Comparison of ENCODE assay signal across 12 mouse cellular contexts in the genomic region with DNA sequence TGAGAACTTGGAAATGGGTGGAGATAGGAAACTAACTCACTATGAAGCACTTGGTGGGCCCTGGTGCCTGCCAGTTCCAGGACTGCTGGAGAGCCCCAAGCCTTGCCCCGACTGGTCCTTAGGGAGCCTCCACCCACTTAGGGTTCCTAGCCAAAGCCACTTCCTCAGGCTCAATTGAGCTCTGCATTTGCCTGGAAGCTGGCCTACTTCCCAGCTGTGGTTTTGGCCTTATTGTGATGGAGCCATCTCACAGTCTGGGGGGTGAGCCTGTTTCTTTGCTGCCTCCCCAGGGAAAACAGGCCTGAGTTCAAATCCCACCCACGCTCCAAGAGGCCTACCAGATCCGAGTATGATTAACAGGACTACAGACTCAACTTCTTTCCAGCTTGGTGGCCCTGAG. TPM values are rescaled to one million over a fixed set of nuclear protein-coding genes. Genes with fewer than 3 reads are reported as not detected.
DNase-seq lines count a peak whose midpoint lies in the region; ATAC-seq lines count a peak whose summit lies in the region.
"Had no signal": no experiment of that assay in that cellular context is flagged by ENCODE, and none has a peak within 500 bp of the region (broad histone marks: within the 10 kb centered on the region; RNA-seq: fewer than 3 reads in every experiment).

No protein-coding gene starts in this region.

- no peak overlapping the region for H3K4me2 ChIP-seq in midbrain, embryonic 14.5 days (ENCODE audit: low read length)
- H3K4me2 ChIP-seq: embryonic facial prominence, embryonic 13.5 days; limb, embryonic 15.5 days; neural tube, embryonic 13.5 days had no signal

- peak; percentile 25; the same call in 1 of the 2 replicates for ATAC-seq in granulocyte monocyte progenitor cell, adult 5-6 weeks (replicated peaks; ENCODE audit: poor library complexity, severe bottlenecking)
- no peak for ATAC-seq in midbrain, embryonic 14.5 days (ENCODE audit: low FRiP score, low TSS enrichment)

- H3K4me1 ChIP-seq in midbrain, embryonic 14.5 days (ENCODE audit: control insufficient read depth, insufficient read depth, low read length), result no peaks in the 10 kb centered on the region
- H3K4me1 ChIP-seq: neural tube, embryonic 13.5 days had no signal

- no peaks in the 10 kb centered on the region; the same call in 1 of the 2 replicates for H3K9me3 ChIP-seq in midbrain, embryonic 14.5 days (ENCODE audit: control insufficient read depth, low read length)
- H3K9me3 ChIP-seq: limb, embryonic 15.5 days had no signal

- WGBS in midbrain, embryonic 14.5 days, result 86% methylated on average over 3 of the region's 3 CpGs

- no peak overlapping the region for H3K4me3 ChIP-seq in midbrain, embryonic 14.5 days (replicated peaks; ENCODE audit: low read depth, low read length)
- H3K4me3 ChIP-seq: embryonic facial prominence, embryonic 13.5 days; limb, embryonic 15.5 days; neural tube, embryonic 13.5 days had no signal

- no peaks in the 10 kb centered on the region for H3K36me3 ChIP-seq in midbrain, embryonic 14.5 days (ENCODE audit: control insufficient read depth, insufficient read depth, low read length)
- H3K36me3 ChIP-seq: embryonic facial prominence, embryonic 13.5 days; limb, embryonic 15.5 days; neural tube, embryonic 13.5 days had no signal

- DNase-seq in kidney, postnatal 14 days, result peak; percentile 57
- no peak for DNase-seq in kidney, adult 11 months
- peak; percentile 93 for DNase-seq in fat pad, adult 2 months (ENCODE audit: extremely low read depth, low read depth, low spot score)
- peak; percentile 59 for DNase-seq in lung, postnatal 14 days
- DNase-seq in midbrain, embryonic 14.5 days, result no peak
- DNase-seq in cerebellum, postnatal 4 days (ENCODE audit: low spot score in 2 of 2), result no peak
- DNase-seq: cerebellum, adult 11 months; thymus, postnatal 14 days had no signal

- no peak overlapping the region for H3K9ac ChIP-seq in midbrain, embryonic 14.5 days (replicated peaks; ENCODE audit: low read length)
- H3K9ac ChIP-seq: embryonic facial prominence, embryonic 13.5 days; limb, embryonic 15.5 days; neural tube, embryonic 13.5 days had no signal

- H3K27me3 ChIP-seq in midbrain, embryonic 14.5 days (ENCODE audit: control insufficient read depth, insufficient read depth, low read length), result no peaks in the 10 kb centered on the region
- H3K27me3 ChIP-seq: embryonic facial prominence, embryonic 13.5 days; limb, embryonic 15.5 days; neural tube, embryonic 13.5 days had no signal

- no peak overlapping the region for H3K27ac ChIP-seq in midbrain, embryonic 14.5 days (replicated peaks; ENCODE audit: low read depth, low read length)
- H3K27ac ChIP-seq: embryonic facial prominence, embryonic 13.5 days; limb, embryonic 15.5 days; neural tube, embryonic 13.5 days had no signal

RNA-seq across cellular contexts. Expression of a gene that starts 10.7 kb away (rescaled TPM):
- total RNA-seq in granulocyte monocyte progenitor cell, adult 5-6 weeks (2014; fragmentation: Nextera tagmentation), result 0.53 and 0.84 TPM in 2 replicates
- 0.09 and 0.15 TPM in 2 replicates for total RNA-seq in granulocyte monocyte progenitor cell, adult 5-6 weeks (2017)
- 1.4 and 1.5 TPM in 2 replicates for polyA plus RNA-seq in midbrain, embryonic 14.5 days (2014; fragmentation: Nextera tagmentation; extraction: Ambion mirVana)

RNA-seq across cellular contexts. Expression of a gene that starts 18.6 kb away (rescaled TPM):
- 71.2 and 74.7 TPM in 2 replicates for total RNA-seq in granulocyte monocyte progenitor cell, adult 5-6 weeks (2014; fragmentation: Nextera tagmentation)
- total RNA-seq in granulocyte monocyte progenitor cell, adult 5-6 weeks (2017), result 59.5 and 65.2 TPM in 2 replicates
- 141 and 144 TPM in 2 replicates for polyA plus RNA-seq in midbrain, embryonic 14.5 days (2014; fragmentation: Nextera tagmentation; extraction: Ambion mirVana)

RNA-seq across cellular contexts. Expression of a gene that starts 18.8 kb away (rescaled TPM):
- 1,205 and 1,260 TPM in 2 replicates for total RNA-seq in granulocyte monocyte progenitor cell, adult 5-6 weeks (2014; fragmentation: Nextera tagmentation)
- 1,673 and 1,927 TPM in 2 replicates for total RNA-seq in granulocyte monocyte progenitor cell, adult 5-6 weeks (2017)
- polyA plus RNA-seq in midbrain, embryonic 14.5 days (2014; fragmentation: Nextera tagmentation; extraction: Ambion mirVana), result 635 and 731 TPM in 2 replicates

RNA-seq across cellular contexts. Expression of a gene that starts 54.8 kb away (rescaled TPM):
- total RNA-seq in granulocyte monocyte progenitor cell, adult 5-6 weeks (2014; fragmentation: Nextera tagmentation), result not detected in 2 replicates
- total RNA-seq in granulocyte monocyte progenitor cell, adult 5-6 weeks (2017), result not detected in 2 replicates
- polyA plus RNA-seq in midbrain, embryonic 14.5 days (2014; fragmentation: Nextera tagmentation; extraction: Ambion mirVana), result 0.98 and 2.2 TPM in 2 replicates

RNA-seq across cellular contexts. Expression of a gene that starts 59.1 kb away (rescaled TPM):
- total RNA-seq in granulocyte monocyte progenitor cell, adult 5-6 weeks (2014; fragmentation: Nextera tagmentation), result 0.11 TPM in 2 replicates
- total RNA-seq in granulocyte monocyte progenitor cell, adult 5-6 weeks (2017), result 0.30 and 1.3 TPM in 2 replicates
- polyA plus RNA-seq in midbrain, embryonic 14.5 days (2014; fragmentation: Nextera tagmentation; extraction: Ambion mirVana), result 1.7 and 2.6 TPM in 2 replicates

Comparison
In these comparisons a context has a peak if more than half of its experiments do, and no peak if none do; other contexts are left out.
1. DNase-seq: peak in kidney, postnatal 14 days (single experiment), fat pad, adult 2 months (single experiment) and lung, postnatal 14 days (single experiment); none in kidney, adult 11 months (single experiment), midbrain, embryonic 14.5 days (single experiment) and cerebellum, postnatal 4 days (0 of 2).